Mouse (Mus musculus) neutrophil, adult 65 days (primary cell): ENCODE data around the gene Gm11938. TPM values are rescaled to one million over a fixed set of nuclear protein-coding genes. Genes with fewer than 3 reads are reported as not detected.

Source experiments
- total RNA-seq: library from RNA; stranded (reverse); gene quantifications from 2 replicates; pipeline ENCODE4 v1.2.4, GENCODE M21; 2023

Gm11938 gene
- total RNA-seq: not detected in 2 replicates

GRCm38 (mm10) chr11:99603208-99603607 is at the start of gene Gm11938:
Gene Gm11938, minus strand, starts transcription at chr11:99603308.

GRCm38 (mm10) chr11:99650136-99650535 is 47.0 kb upstream of the Gm11938 start, which contains the start of gene Gm11555:
Gene Gm11555, minus strand, starts transcription at chr11:99650236.

DNA sequence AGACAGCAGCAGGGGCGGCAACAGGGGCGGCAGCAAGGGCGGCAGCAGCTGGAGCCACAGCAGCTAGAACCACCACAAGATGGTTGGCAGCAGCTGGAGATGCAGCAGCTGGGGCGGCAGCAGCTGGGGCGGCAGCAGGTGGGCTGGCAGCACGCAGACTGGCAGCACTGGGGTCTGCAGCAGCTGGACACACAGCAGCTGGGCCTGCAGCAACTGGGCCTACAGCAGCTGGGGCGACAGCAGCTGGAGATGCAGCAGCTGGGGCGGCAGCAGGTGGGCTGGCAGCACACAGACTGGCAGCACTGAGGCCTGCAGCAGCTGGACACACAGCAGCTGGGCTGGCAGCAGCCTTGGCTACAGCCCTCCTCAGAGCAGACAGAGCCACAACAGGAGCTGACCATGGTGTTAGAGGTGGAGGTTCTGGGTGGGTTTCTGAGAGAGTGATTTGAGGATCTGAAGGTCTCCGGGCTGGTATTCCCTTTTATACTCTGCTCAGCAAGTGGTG is 40.6 kb upstream of the Gm11938 start, which contains the start of gene Krtap4-7:
TSS of gene Krtap4-7 (minus strand) at position 455 of the 505 bp plus-strand sequence.

GRCm38 (mm10) chr11:99634653-99635134 is 31.6 kb upstream of the Gm11938 start, which contains the start of gene Krtap4-2:
Gene Krtap4-2, minus strand, starts transcription at chr11:99635084.

GRCm38 (mm10) chr11:99628138-99628537 is 25.0 kb upstream of the Gm11938 start, which contains the start of gene Krtap4-1:
Gene Krtap4-1, minus strand, starts transcription at chr11:99628238.

GRCm38 (mm10) chr11:99620335-99620734 is 17.2 kb upstream of the Gm11938 start, which contains the start of gene Gm11562:
Gene Gm11562, minus strand, starts transcription at chr11:99620435.

GRCm38 (mm10) chr11:99614796-99615363 is 11.8 kb upstream of the Gm11938 start, which contains the start of gene Krtap2-4:
Gene Krtap2-4, minus strand, starts transcription at chr11:99614846.

DNA sequence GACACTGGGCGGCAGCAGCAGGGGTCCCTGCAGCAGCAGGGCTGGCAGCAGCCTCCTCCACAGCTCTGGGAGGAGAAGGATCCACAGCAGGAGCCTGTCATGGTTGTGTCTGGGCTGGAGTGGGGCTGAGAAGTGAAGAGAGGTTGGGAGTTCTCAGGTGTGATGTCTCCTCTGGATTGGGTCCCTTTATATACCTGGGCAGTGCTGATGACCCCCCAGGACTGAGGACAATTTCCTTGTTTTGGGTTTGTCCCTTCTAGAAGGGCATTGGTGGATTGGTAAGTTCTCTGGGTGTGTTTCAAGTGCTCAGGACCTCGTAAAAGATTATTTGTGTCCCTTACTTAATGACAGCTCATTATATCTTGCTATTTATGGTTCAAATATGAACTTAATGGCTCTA is 7.0 kb upstream of the Gm11938 start, which contains the start of gene Gm11937:
TSS of gene Gm11937 (minus strand) at position 101 of the 400 bp plus-strand sequence.

GRCm38 (mm10) chr11:99597742-99598141 is 5.4 kb downstream of the Gm11938 start, which contains the start of gene Krtap9-3:
Gene Krtap9-3, minus strand, starts transcription at chr11:99598105.

DNA sequence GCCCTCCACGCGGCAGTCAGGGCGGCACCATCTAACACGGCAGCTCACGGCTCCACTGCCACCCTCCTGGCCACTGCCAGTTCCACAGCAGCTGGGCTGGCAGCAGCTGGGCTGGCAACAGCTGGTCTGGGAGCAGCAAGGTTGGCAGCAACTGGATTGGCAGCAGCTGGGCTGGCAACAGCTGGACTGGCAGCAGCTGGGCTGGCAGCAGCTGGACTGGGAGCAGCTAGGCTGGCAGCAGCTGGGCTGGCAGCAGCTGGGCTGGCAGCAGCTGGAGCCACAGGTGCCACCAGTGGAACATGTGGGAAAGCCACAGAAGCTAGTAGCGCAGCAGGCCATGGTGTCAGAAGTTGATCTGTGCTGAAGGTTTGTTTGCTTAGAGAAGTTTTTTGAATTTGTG is 12.1 kb downstream of the Gm11938 start, which contains the start of gene Krtap1-3:
TSS of gene Krtap1-3 (minus strand) at position 359 of the 400 bp plus-strand sequence.

DNA sequence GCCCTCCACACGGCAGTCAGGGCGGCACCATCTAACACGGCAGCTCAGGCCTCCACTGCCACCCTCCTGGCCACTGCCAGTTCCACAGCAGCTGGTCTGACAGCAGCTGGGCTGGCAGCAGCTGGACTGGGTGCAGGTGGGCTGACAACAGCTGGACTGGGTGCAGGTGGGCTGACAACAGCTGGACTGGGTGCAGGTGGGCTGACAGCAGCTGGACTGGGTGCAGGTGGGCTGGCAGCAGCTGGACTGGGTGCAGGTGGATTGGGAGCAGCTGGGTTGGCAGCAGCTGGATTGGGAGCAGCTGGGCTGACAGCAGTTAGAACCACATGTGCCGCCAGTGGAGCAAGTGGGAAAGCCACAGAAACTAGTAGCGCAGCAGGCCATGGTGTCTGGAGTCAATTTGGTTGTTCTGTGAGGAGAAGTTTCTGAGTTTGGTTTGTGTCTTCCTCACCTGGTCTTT is 19.8 kb downstream of the Gm11938 start, which contains the start of gene Krtap1-4:
TSS of gene Krtap1-4 (minus strand) at position 410 of the 460 bp plus-strand sequence.

GRCm38 (mm10) chr11:99580636-99581035 is 22.5 kb downstream of the Gm11938 start, which contains the start of gene Krtap1-5:
Gene Krtap1-5, minus strand, starts transcription at chr11:99581016.

GRCm38 (mm10) chr11:99566530-99566929 is 36.6 kb downstream of the Gm11938 start, which contains the start of gene Krtap3-1:
Gene Krtap3-1, minus strand, starts transcription at chr11:99566630.

GRCm38 (mm10) chr11:99559366-99559765 is 43.7 kb downstream of the Gm11938 start, which contains the start of gene Gm11939:
Gene Gm11939, minus strand, starts transcription at chr11:99559466.

GRCm38 (mm10) chr11:99556753-99557152 is 46.4 kb downstream of the Gm11938 start, which contains the start of gene Krtap3-2:
Gene Krtap3-2, minus strand, starts transcription at chr11:99556853.

Other genes with a start within 250 kb of the Gm11938 start
- gene Krt28, start 228.4 kb downstream of the Gm11938 start, total RNA-seq: not detected in 2 replicates
- gene Krt10, start 213.9 kb downstream of the Gm11938 start, total RNA-seq: not detected in 2 replicates
- gene Krt12, start 181.0 kb downstream of the Gm11938 start, total RNA-seq: not detected in 2 replicates
- not detected in 2 replicates for gene Krt20, start 165.2 kb downstream of the Gm11938 start, total RNA-seq
- gene Krt23, start 110.2 kb downstream of the Gm11938 start, total RNA-seq: not detected in 2 replicates
- gene Krt39, start 82.0 kb downstream of the Gm11938 start, total RNA-seq: not detected in 2 replicates
- gene Krt40, start 60.1 kb downstream of the Gm11938 start, total RNA-seq: not detected in 2 replicates
- gene Krtap3-3, start 52.4 kb downstream of the Gm11938 start, total RNA-seq: not detected in 2 replicates
- gene Krtap3-2, start 46.5 kb downstream of the Gm11938 start, total RNA-seq: not detected in 2 replicates
- not detected in 2 replicates for gene Gm11939, start 43.8 kb downstream of the Gm11938 start, total RNA-seq
- gene Krtap3-1, start 36.7 kb downstream of the Gm11938 start, total RNA-seq: not detected in 2 replicates
- gene Krtap1-5, start 22.3 kb downstream of the Gm11938 start, total RNA-seq: not detected in 2 replicates
- not detected in 2 replicates for gene Krtap1-4, start 19.7 kb downstream of the Gm11938 start, total RNA-seq
- gene Krtap1-3, start 12.0 kb downstream of the Gm11938 start, total RNA-seq: not detected in 2 replicates
- gene Krtap9-3, start 5.2 kb downstream of the Gm11938 start, total RNA-seq: not detected in 2 replicates
- not detected in 2 replicates for gene Gm11937, start 6.9 kb upstream of the Gm11938 start, total RNA-seq
- not detected in 2 replicates for gene Krtap2-4, start 11.5 kb upstream of the Gm11938 start, total RNA-seq
- not detected in 2 replicates for gene Gm11562, start 17.1 kb upstream of the Gm11938 start, total RNA-seq
- not detected in 2 replicates for gene Krtap4-1, start 24.9 kb upstream of the Gm11938 start, total RNA-seq
- gene Krtap4-2, start 31.8 kb upstream of the Gm11938 start, total RNA-seq: not detected in 2 replicates
- not detected in 2 replicates for gene Krtap4-7, start 40.8 kb upstream of the Gm11938 start, total RNA-seq
- not detected in 2 replicates for gene Gm11555, start 46.9 kb upstream of the Gm11938 start, total RNA-seq
- gene Gm11563, start 55.7 kb upstream of the Gm11938 start, total RNA-seq: not detected in 2 replicates
- gene Krtap4-6, start 62.7 kb upstream of the Gm11938 start, total RNA-seq: not detected in 2 replicates
- gene Gm14190, start 87.4 kb upstream of the Gm11938 start, total RNA-seq: not detected in 2 replicates
- gene Gm14180, start 131.0 kb upstream of the Gm11938 start, total RNA-seq: not detected in 2 replicates
- gene Gm11595, start 169.6 kb upstream of the Gm11938 start, total RNA-seq: not detected in 2 replicates
- gene Krtap4-8, start 177.4 kb upstream of the Gm11938 start, total RNA-seq: not detected in 2 replicates
- not detected in 2 replicates for gene Krtap4-9, start 181.9 kb upstream of the Gm11938 start, total RNA-seq
- gene Gm11596, start 190.2 kb upstream of the Gm11938 start, total RNA-seq: not detected in 2 replicates
- not detected in 2 replicates for gene Gm11569, start 195.6 kb upstream of the Gm11938 start, total RNA-seq
- gene Gm11554, start 201.1 kb upstream of the Gm11938 start, total RNA-seq: not detected in 2 replicates
- not detected in 2 replicates for gene Krtap4-13, start 206.6 kb upstream of the Gm11938 start, total RNA-seq
- gene Gm11564, start 212.4 kb upstream of the Gm11938 start, total RNA-seq: not detected in 2 replicates
- not detected in 2 replicates for gene 2300003K06Rik, start 234.8 kb upstream of the Gm11938 start, total RNA-seq
- not detected in 2 replicates for gene Krtap4-16, start 248.3 kb upstream of the Gm11938 start, total RNA-seq